Comparison of ENCODE assay signal across 1 mouse cellular context in genomic region chr19:3967258-3967657, GRCm38 (mm10).
TF ChIP-seq lines count a peak whose summit lies in the region.

No protein-coding gene starts in this region.

TF ChIP-seq in MEL, 35 proteins besides CTCF, POLR2A, EP300 and RAD21 (continued from another document):
- no peak for TF ChIP-seq UBTF (IDR thresholded peaks at IDR 0.05; ENCODE audit: borderline replicate concordance, insufficient read depth, low read depth, low read length)
